ENCODE assay signal across 22 mouse cellular contexts in genomic region chr8:71597451-71597850, GRCm38 (mm10). TPM values are rescaled to one million over a fixed set of nuclear protein-coding genes. Genes with fewer than 3 reads are reported as not detected.
DNase-seq lines count a peak whose midpoint lies in the region; ATAC-seq and TF ChIP-seq lines count a peak whose summit lies in the region.
"Had no signal": no experiment of that assay in that cellular context is flagged by ENCODE, and none has a peak within 500 bp of the region (broad histone marks: within the 10 kb centered on the region; RNA-seq: fewer than 3 reads in every experiment).

Gene Fam129c (plus strand): TSS chr8:71597648.

- no peaks in the 10 kb centered on the region for H3K9me3 ChIP-seq in hindbrain, embryonic 13.5 days
- H3K9me3 ChIP-seq in hindbrain, embryonic 14.5 days (ENCODE audit: control insufficient read depth, low read length) = no peaks in the 10 kb centered on the region
- H3K9me3 ChIP-seq in CH12.LX (replicated peaks; ENCODE audit: low read length) = no peaks in the 10 kb centered on the region
- H3K9me3 ChIP-seq in heart, embryonic 11.5 days (replicated peaks; ENCODE audit: control insufficient read depth, low read length) = no peaks in the 10 kb centered on the region
- H3K9me3 ChIP-seq: hindbrain, embryonic 15.5 days; limb, embryonic 10.5 days; liver, embryonic 13.5 days; midbrain, embryonic 15.5 days had no signal

- DNase-seq in hindbrain, embryonic 14.5 days (ENCODE audit: low spot score) = no peak
- DNase-seq in A20 (ENCODE audit: low read depth, low spot score) (peak; percentile 91), CH12.LX (ENCODE audit: extremely low read depth) (peak; percentile 76)
- no peak for DNase-seq in left cerebral cortex, postnatal 14 days (ENCODE audit: low spot score in 2 of 2)
- DNase-seq: adrenal gland, adult 8-10 months; cerebellum, adult 11-12 months; cerebellum, postnatal 36 days; gastrocnemius, postnatal 10 days; liver, embryonic 13.5 days had no signal

- peaks cover 19% of the 10 kb centered on the region for H3K79me2 ChIP-seq in CH12.LX (replicated peaks; ENCODE audit: control insufficient read depth, extremely low read depth, insufficient read depth, poor library complexity, severe bottlenecking)

- no peak within 1 kb of the TSS for H3K27ac ChIP-seq in hindbrain, embryonic 13.5 days
- H3K27ac ChIP-seq in hindbrain, embryonic 14.5 days = no peak within 1 kb of the TSS
- peak within 1 kb of the TSS; percentile 98 for H3K27ac ChIP-seq in CH12.LX (ENCODE audit: insufficient read depth, low read depth)
- no peak within 1 kb of the TSS for H3K27ac ChIP-seq in heart, embryonic 11.5 days (ENCODE audit: low read depth, low read length)
- H3K27ac ChIP-seq: heart, adult 2 months; hindbrain, embryonic 15.5 days; kidney, postnatal 0 days; limb, embryonic 10.5 days; liver, embryonic 13.5 days; midbrain, embryonic 15.5 days; stomach, postnatal 0 days had no signal

- H3K9ac ChIP-seq in hindbrain, embryonic 13.5 days = peak within 1 kb of the TSS; percentile 21; the same call in 1 of the 2 replicates
- H3K9ac ChIP-seq in hindbrain, embryonic 14.5 days = no peak within 1 kb of the TSS
- H3K9ac ChIP-seq in CH12.LX (ENCODE audit: insufficient read depth, low read depth) = peak within 1 kb of the TSS; percentile 15; the same call in 1 of the 2 replicates
- no peak within 1 kb of the TSS for H3K9ac ChIP-seq in heart, embryonic 11.5 days (ENCODE audit: low read depth, low read length)
- H3K9ac ChIP-seq: hindbrain, embryonic 15.5 days had no signal

- in situ Hi-C loops in CH12.LX (cut with MboI; ENCODE audit: low pct_ligation_motif_present, low pct_unique_long_range_greater_than_20kb, low sequenced_read_pairs) = no loop called here

- TF ChIP-seq POLR2A in CH12.LX (IDR thresholded peaks at IDR 0.05; ENCODE audit: low read depth, low read length) = peak; percentile 66

- WGBS in hindbrain, embryonic 13.5 days = 58% methylated on average over 3 of the region's 3 CpGs
- WGBS in hindbrain, embryonic 14.5 days = 67% methylated on average over 3 of the region's 3 CpGs
- 81% methylated on average over 3 of the region's 3 CpGs for WGBS in heart, embryonic 11.5 days (ENCODE audit: insufficient replicate concordance)

- peak; percentile 94 for TF ChIP-seq EP300 in CH12.LX (IDR thresholded peaks at IDR 0.05; ENCODE audit: low read length)

- H3K27me3 ChIP-seq in hindbrain, embryonic 13.5 days = peaks cover 27% of the 10 kb centered on the region
- peaks cover 25% of the 10 kb centered on the region for H3K27me3 ChIP-seq in hindbrain, embryonic 14.5 days (ENCODE audit: control insufficient read depth, insufficient read depth, low read length)
- no peaks in the 10 kb centered on the region for H3K27me3 ChIP-seq in CH12.LX (replicated peaks)
- peaks cover 32% of the 10 kb centered on the region for H3K27me3 ChIP-seq in heart, embryonic 11.5 days (ENCODE audit: control insufficient read depth, insufficient read depth, low read length)

- peaks cover 25% of the 10 kb centered on the region for H3K36me3 ChIP-seq in hindbrain, embryonic 13.5 days
- H3K36me3 ChIP-seq in hindbrain, embryonic 14.5 days (replicated peaks; ENCODE audit: control insufficient read depth, insufficient read depth) = 0 out of 2 replicates have a peak, but pooled peaks cover 4% of the 10 kb centered on the region
- peaks cover 17 to 55% of the 10 kb centered on the region in 2 experiments for H3K36me3 ChIP-seq in CH12.LX (replicated peaks in 1 of 2; ENCODE audit: control insufficient read depth in 1 of 2, insufficient read depth in 1 of 2, low read length in 1 of 2)
- peaks cover 2% of the 10 kb centered on the region; the same call in 1 of the 2 replicates for H3K36me3 ChIP-seq in heart, embryonic 11.5 days (ENCODE audit: control insufficient read depth, insufficient read depth, low read length)
- H3K36me3 ChIP-seq: liver, embryonic 13.5 days; midbrain, embryonic 15.5 days had no signal

- peaks cover 39% of the 10 kb centered on the region for H3K4me1 ChIP-seq in hindbrain, embryonic 13.5 days (replicated peaks)
- peaks cover 19% of the 10 kb centered on the region for H3K4me1 ChIP-seq in hindbrain, embryonic 14.5 days (replicated peaks; ENCODE audit: control insufficient read depth, insufficient read depth, low read length)
- peaks cover 40 to 71% of the 10 kb centered on the region in 2 experiments for H3K4me1 ChIP-seq in CH12.LX (ENCODE audit: control insufficient read depth in 1 of 2, insufficient read depth in 2 of 2)
- peaks cover 12% of the 10 kb centered on the region for H3K4me1 ChIP-seq in heart, embryonic 11.5 days (ENCODE audit: control insufficient read depth, insufficient read depth, low read length)

- TF ChIP-seq CTCF in CH12.LX (conservative IDR thresholded peaks at IDR 0.05 in 1 of 2, IDR thresholded peaks at IDR 0.05 in 1 of 2; ENCODE audit: low read depth in 2 of 2, low read length in 2 of 2) = no peak

- TF ChIP-seq RAD21 in CH12.LX (IDR thresholded peaks at IDR 0.05; ENCODE audit: low read depth, low read length) = no peak

- H3K4me2 ChIP-seq in hindbrain, embryonic 13.5 days = no peak within 1 kb of the TSS
- H3K4me2 ChIP-seq in hindbrain, embryonic 14.5 days (replicated peaks) = no peak within 1 kb of the TSS
- H3K4me2 ChIP-seq in CH12.LX (ENCODE audit: insufficient read depth, low read depth, poor library complexity, severe bottlenecking) = peak within 1 kb of the TSS; percentile 40
- H3K4me2 ChIP-seq in heart, embryonic 11.5 days = no peak within 1 kb of the TSS
- H3K4me2 ChIP-seq: liver, embryonic 13.5 days had no signal

- ATAC-seq in hindbrain, embryonic 13.5 days (ENCODE audit: low FRiP score) = no peak
- no peak for ATAC-seq in hindbrain, embryonic 14.5 days (ENCODE audit: low FRiP score)
- no peak for ATAC-seq in neutrophil, adult 5-6 weeks (ENCODE audit: extremely low read depth, insufficient number of reproducible peaks, low FRiP score, poor library complexity, severe bottlenecking)
- ATAC-seq in heart, embryonic 11.5 days (replicated peaks; ENCODE audit: insufficient number of reproducible peaks, low FRiP score, low TSS enrichment) = no peak
- ATAC-seq: CD4-positive, CD25-positive, alpha-beta regulatory T cell, adult 4 months; intestine, embryonic 16.5 days; lung, postnatal 0 days; midbrain, embryonic 15.5 days had no signal

- H3K4me3 ChIP-seq in hindbrain, embryonic 13.5 days = no peak within 1 kb of the TSS
- H3K4me3 ChIP-seq in hindbrain, embryonic 14.5 days (replicated peaks; ENCODE audit: low read length) = no peak within 1 kb of the TSS
- peak within 1 kb of the TSS; percentile 50 to 89 (median 63) for H3K4me3 ChIP-seq in CH12.LX (replicated peaks in 1 of 3; ENCODE audit: low read depth in 2 of 3, low read length in 2 of 3, poor library complexity in 1 of 3)
- no peak within 1 kb of the TSS for H3K4me3 ChIP-seq in heart, embryonic 11.5 days (ENCODE audit: low read depth, low read length)
- H3K4me3 ChIP-seq: erythroblast, embryonic 14.5 days; heart, adult 2 months; liver, embryonic 13.5 days; midbrain, embryonic 15.5 days had no signal

- intact Hi-C loops in left cerebral cortex, postnatal 14 days (cut with DNase I) = no loop called here

- dilution Hi-C loops in CH12.LX (cut with MboI; ENCODE audit: extremely low pct_ligation_motif_present, extremely low pct_unique_long_range_greater_than_20kb, low sequenced_read_pairs) = no loop called here

TF ChIP-seq in CH12.LX, 34 proteins besides CTCF, POLR2A, EP300 and RAD21 (continues in another document):
- no peak for TF ChIP-seq UBTF (IDR thresholded peaks at IDR 0.05; ENCODE audit: low read depth, low read length)
- peak; percentile 85 for TF ChIP-seq MAZ (IDR thresholded peaks at IDR 0.05; ENCODE audit: low read depth, low read length)
- TF ChIP-seq MEF2A (IDR thresholded peaks at IDR 0.05; ENCODE audit: borderline replicate concordance, low read depth, low read length) = peak; percentile 80
- no peak for TF ChIP-seq HCFC1 (IDR thresholded peaks at IDR 0.05; ENCODE audit: low read depth, low read length)
- TF ChIP-seq MXI1 (IDR thresholded peaks at IDR 0.05; ENCODE audit: low read depth, low read length) = no peak
- TF ChIP-seq NELFE (IDR thresholded peaks at IDR 0.05; ENCODE audit: low read depth, low read length) = 0 out of 2 replicates have a peak, but pooled peaks have one; percentile 38
- no peak for TF ChIP-seq JUND (conservative IDR thresholded peaks at IDR 0.05; ENCODE audit: low read depth, low read length)
- TF ChIP-seq SIN3A (IDR thresholded peaks at IDR 0.05; ENCODE audit: low read length) = peak; percentile 23; the same call in 1 of the 2 replicates
- TF ChIP-seq ZKSCAN1 (IDR thresholded peaks at IDR 0.05; ENCODE audit: borderline replicate concordance, low read depth, low read length) = no peak
- peak; percentile 67 for TF ChIP-seq TBP (conservative IDR thresholded peaks at IDR 0.05; ENCODE audit: low read depth, low read length)
- no peak for TF ChIP-seq MAX (IDR thresholded peaks at IDR 0.05; ENCODE audit: low read length)
- TF ChIP-seq MYC (IDR thresholded peaks at IDR 0.05; ENCODE audit: low read depth, low read length) = no peak
- no peak for TF ChIP-seq E2F4 (IDR thresholded peaks at IDR 0.05; ENCODE audit: insufficient replicate concordance, low read depth, low read length)
- peak; percentile 100 for TF ChIP-seq TCF12 (IDR thresholded peaks at IDR 0.05; ENCODE audit: low read depth, low read length)
- no peak for TF ChIP-seq GABPA (IDR thresholded peaks at IDR 0.05; ENCODE audit: insufficient replicate concordance, low read depth, low read length)
- TF ChIP-seq NRF1 (IDR thresholded peaks at IDR 0.05; ENCODE audit: low read depth, low read length) = no peak
- no peak for TF ChIP-seq USF2 (conservative IDR thresholded peaks at IDR 0.05; ENCODE audit: low read depth, low read length)
- TF ChIP-seq CHD1 (IDR thresholded peaks at IDR 0.05; ENCODE audit: low read depth, low read length) = 0 out of 2 replicates have a peak, but pooled peaks have one; percentile 66
- TF ChIP-seq KAT2A (IDR thresholded peaks at IDR 0.05; ENCODE audit: insufficient replicate concordance, low read length) = peak; percentile 57; the same call in 1 of the 2 replicates
- no peak for TF ChIP-seq JUN (IDR thresholded peaks at IDR 0.05; ENCODE audit: insufficient read depth, low read depth, low read length)
- peak; percentile 78 for TF ChIP-seq RCOR1 (conservative IDR thresholded peaks at IDR 0.05; ENCODE audit: low read depth, low read length)
- TF ChIP-seq SMC3 (IDR thresholded peaks at IDR 0.05; ENCODE audit: low read depth, low read length) = no peak

RNA-seq across cellular contexts. Expression of gene Fam129c, which starts in this region (rescaled TPM):
- polyA plus RNA-seq in hindbrain, embryonic 13.5 days (2015; fragmentation: Nextera tagmentation; extraction: Ambion mirVana) = 6.9 and 8.2 TPM in 2 replicates
- 5.2 and 5.7 TPM in 2 replicates for polyA plus RNA-seq in hindbrain, embryonic 14.5 days (2014; fragmentation: Nextera tagmentation; extraction: Ambion mirVana)
- 95.2 and 136 TPM in 2 replicates for total RNA-seq in CH12.LX (2012; rRNA removed)
- total RNA-seq in CH12.LX (2014; rRNA removed) = 86.3 and 89.2 TPM in 2 replicates
- polyA plus RNA-seq in CH12.LX (2012; ENCODE audit: insufficient read length, low read depth) = 92.8 and 98.6 TPM in 2 replicates
- total RNA-seq in neutrophil, adult 5-6 weeks (2017) = 94.7 and 127 TPM in 2 replicates
- polyA plus RNA-seq in heart, embryonic 11.5 days (2014; fragmentation: Nextera tagmentation; extraction: Ambion mirVana) = 1.9 and 2.0 TPM in 2 replicates
- total RNA-seq in left cerebral cortex, postnatal 14 days (2021) = 1 to 10 TPM; 3.3 TPM

Comparison
In these comparisons a context has a peak if more than half of its experiments do, and no peak if none do; other contexts are left out.
1. RNA of gene Fam129c (total RNA-seq): 94.7 to 127 TPM in neutrophil, adult 5-6 weeks and 86.3 to 136 TPM in CH12.LX; 3.3 TPM in left cerebral cortex, postnatal 14 days; every median in the first group is over 10 times any median in the second.
2. RNA of gene Fam129c (polyA plus RNA-seq): 92.8 to 98.6 TPM in CH12.LX; 6.9 to 8.2 TPM in hindbrain, embryonic 13.5 days, 5.2 to 5.7 TPM in hindbrain, embryonic 14.5 days and 1.9 to 2.0 TPM in heart, embryonic 11.5 days; every median in the first group is over 10 times any median in the second.
3. H3K9ac ChIP-seq: peak in hindbrain, embryonic 13.5 days (single experiment) and CH12.LX (single experiment); none in hindbrain, embryonic 14.5 days (single experiment) and heart, embryonic 11.5 days (single experiment).
4. H3K4me3 ChIP-seq: peak in CH12.LX (3 of 3); none in hindbrain, embryonic 13.5 days (single experiment), hindbrain, embryonic 14.5 days (single experiment) and heart, embryonic 11.5 days (single experiment).
5. DNase-seq: peak in A20 (single experiment) and CH12.LX (single experiment); none in hindbrain, embryonic 14.5 days (single experiment) and left cerebral cortex, postnatal 14 days (0 of 2).